Mouse (Mus musculus): ENCODE results near the gene Ugt1a9.

GRCm38 (mm10) chr1:88250023-88250422 lies 179.4 kb downstream of the Ugt1a9 start:
- TF ChIP-seq EP300 (IDR thresholded peaks at IDR 0.05; ENCODE audit: insufficient read depth, low read depth, low read length) (no peak), CTCF (IDR thresholded peaks at IDR 0.05; ENCODE audit: low read depth, low read length) (no peak), POLR2A (IDR thresholded peaks at IDR 0.05; ENCODE audit: insufficient read depth, low read length) (no peak)

All from ES-Bruce4 (cell line).